7 mouse cellular contexts compared by ENCODE assay signal in genomic region chr2:67477753-67478152, GRCm38 (mm10). TPM values are rescaled to one million over a fixed set of nuclear protein-coding genes. Genes with fewer than 3 reads are reported as not detected.
A peak's percentile ranks its signal among the peaks of the same experiment; 100 is the strongest.
DNase-seq lines count a peak whose midpoint lies in the region; ATAC-seq and TF ChIP-seq lines count a peak whose summit lies in the region.

No protein-coding gene starts in this region.

- H3K9me3 ChIP-seq in liver, embryonic 11.5 days (ENCODE audit: control insufficient read depth, low read length), result no peaks in the 10 kb centered on the region

- H3K9ac ChIP-seq in liver, embryonic 11.5 days (ENCODE audit: low read depth, low read length), result no peak overlapping the region

- intact Hi-C loops in left cerebral cortex, postnatal 25 days (cut with DNase I), result loop anchor here (2.0 to 5.0 kb wide), 2 partner anchors 250 to 515 kb away; no protein-coding TSS in a partner anchor

- no peaks in the 10 kb centered on the region for H3K27me3 ChIP-seq in liver, embryonic 11.5 days (replicated peaks; ENCODE audit: control insufficient read depth, insufficient read depth, low read length)
- H3K27me3 ChIP-seq in Patski, result peaks cover 44% of the 10 kb centered on the region

- CTCF ChIA-PET in Patski (lab: Charles Lee), result interaction anchor here (1.1 to 2.4 kb wide), 3 partner anchors 9 to 515 kb away, joined by 4 to 10 read pairs (median 5); partner anchors contain the start of gene Xirp2

- 14% methylated on average over 6 of the region's 6 CpGs for WGBS in liver, embryonic 11.5 days

- ATAC-seq in liver, embryonic 11.5 days (replicated peaks; ENCODE audit: low FRiP score), result no peak
- peak; percentile 60 for ATAC-seq in Patski

- no peaks in the 10 kb centered on the region for H3K4me1 ChIP-seq in liver, embryonic 11.5 days (replicated peaks; ENCODE audit: control insufficient read depth, insufficient read depth, low read length)

- peak; percentile 49 for DNase-seq in liver
- no peak for DNase-seq in liver, embryonic 11.5 days (ENCODE audit: low spot score)
- peak; percentile 4 for DNase-seq in Patski (ENCODE audit: low read depth, low spot score)
- DNase-seq in adrenal gland, postnatal 36 days, result peak; percentile 49 to 67
- DNase-seq in forelimb bud, embryonic 11.5 days (ENCODE audit: low read depth, low spot score), result peak; percentile 61
- peak; percentile 50 to 60 for DNase-seq in left cerebral cortex, postnatal 25 days (ENCODE audit: low spot score in 2 of 2)
- peak; percentile 8 to 20 for DNase-seq in right cerebral cortex, postnatal 36 days (ENCODE audit: low spot score in 2 of 2)

- H3K36me3 ChIP-seq in liver, embryonic 11.5 days (ENCODE audit: control insufficient read depth, insufficient read depth, low read length), result no peaks in the 10 kb centered on the region

- H3K4me2 ChIP-seq in liver, embryonic 11.5 days, result no peak overlapping the region

- in situ Hi-C loops in Patski (cut with MboI; ENCODE audit: low pct_unique_long_range_greater_than_20kb), result loop anchor here (5.0 kb wide), 1 partner anchor 510 kb away; no protein-coding TSS in a partner anchor

- POLR2A ChIA-PET in Patski (lab: Charles Lee), result no interaction called here

- no peak overlapping the region for H3K4me3 ChIP-seq in liver, embryonic 11.5 days (ENCODE audit: low read depth, low read length)

- no peak overlapping the region for H3K27ac ChIP-seq in liver, embryonic 11.5 days (ENCODE audit: low read depth, low read length)

- peak; percentile 61 for TF ChIP-seq CTCF in Patski (IDR thresholded peaks at IDR 0.05)

RNA-seq across cellular contexts. Expression of gene Xirp2, which starts 32.0 kb away (rescaled TPM):
- polyA plus RNA-seq in liver, embryonic 11.5 days (2014; fragmentation: Nextera tagmentation; extraction: Ambion mirVana), result 0.01 TPM in 1 of 2 replicates, not detected in the other
- not detected for polyA plus RNA-seq in Patski (2021)
- under 1 TPM in 1 of 2 experiments, not detected in 1; 0.10 TPM for total RNA-seq in adrenal gland, postnatal 36 days (2021)
- total RNA-seq in left cerebral cortex, postnatal 25 days (2021), result under 1 TPM in 1 of 2 experiments, not detected in 1; 0.07 TPM

RNA-seq across cellular contexts. Expression of gene Gm26727, which starts 44.8 kb away (rescaled TPM):
- not detected in 2 replicates for polyA plus RNA-seq in liver, embryonic 11.5 days (2014; fragmentation: Nextera tagmentation; extraction: Ambion mirVana)
- polyA plus RNA-seq in Patski (2021), result not detected
- total RNA-seq in adrenal gland, postnatal 36 days (2021), result not detected
- not detected for total RNA-seq in left cerebral cortex, postnatal 25 days (2021)
